Mouse (Mus musculus) retina, postnatal 7 days (tissue): ENCODE data around the gene Rbfox1.

ENCODE experiments used
- DNase-seq: peaks from one replicate; pipeline ENCODE4 v3.0.0-alpha.2; 2012; ENCODE audit warnings: low read depth, low spot score

Gene Rbfox1

DNA sequence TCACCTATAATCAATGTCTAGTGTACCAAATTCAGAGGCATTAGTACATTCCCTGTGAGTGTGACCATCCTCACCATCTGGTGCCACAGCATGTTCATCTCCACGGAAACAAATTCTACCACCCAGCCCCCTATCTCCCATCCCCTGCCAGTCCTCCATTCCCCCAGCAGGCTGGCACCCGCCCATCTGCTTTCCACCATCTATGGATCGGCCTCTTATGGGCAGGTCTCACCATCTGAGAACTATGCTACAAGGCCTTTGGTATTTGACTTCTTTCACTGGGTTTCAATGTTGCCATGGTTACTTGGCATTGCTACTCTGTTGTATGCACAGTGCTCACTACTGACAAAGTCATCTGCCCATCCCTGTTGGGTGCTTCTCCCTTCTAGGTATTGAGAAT lies 1340.8 kb downstream of the Rbfox1 start:
- DNase-seq: no peak

DNA sequence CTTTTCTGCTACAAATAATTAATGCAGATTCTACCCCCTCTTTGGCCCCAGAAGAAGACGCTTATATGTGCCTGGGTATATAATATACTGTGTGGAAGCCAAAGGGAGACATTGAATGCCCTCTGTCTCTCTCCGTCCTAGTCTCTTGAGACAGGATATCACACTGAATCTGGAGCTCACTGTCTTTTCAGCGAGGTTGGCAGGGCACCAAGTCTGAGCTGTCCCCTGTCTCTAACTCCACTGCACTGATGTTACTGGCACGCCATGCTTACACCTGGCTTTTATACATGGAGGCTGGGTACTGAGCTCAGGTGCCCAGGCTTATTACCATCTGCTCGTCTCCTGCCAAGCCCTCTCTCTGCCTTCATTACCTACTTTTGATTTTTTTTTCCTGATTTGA lies 1343.1 kb downstream of the Rbfox1 start:
- no peak for DNase-seq

DNA sequence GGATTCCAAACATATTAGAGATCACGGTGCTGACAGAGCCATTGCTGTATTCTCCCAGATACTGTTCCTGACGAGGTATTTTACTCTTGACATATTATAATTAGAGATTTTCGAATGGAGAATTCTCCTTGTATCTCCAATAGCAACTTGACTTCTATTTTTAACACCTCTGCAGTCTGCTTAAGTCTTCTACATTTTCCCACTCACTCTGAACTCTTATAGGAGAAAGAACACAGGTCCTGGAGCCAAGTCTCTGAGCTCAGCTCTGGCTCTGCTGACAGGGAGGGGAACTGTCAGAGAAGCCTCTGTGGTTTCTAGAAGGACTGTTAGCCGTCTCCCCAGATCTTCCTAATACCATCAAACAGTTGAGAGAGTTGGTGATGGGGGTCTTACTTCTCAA lies 1344.1 kb downstream of the Rbfox1 start:
- DNase-seq: no peak

DNA sequence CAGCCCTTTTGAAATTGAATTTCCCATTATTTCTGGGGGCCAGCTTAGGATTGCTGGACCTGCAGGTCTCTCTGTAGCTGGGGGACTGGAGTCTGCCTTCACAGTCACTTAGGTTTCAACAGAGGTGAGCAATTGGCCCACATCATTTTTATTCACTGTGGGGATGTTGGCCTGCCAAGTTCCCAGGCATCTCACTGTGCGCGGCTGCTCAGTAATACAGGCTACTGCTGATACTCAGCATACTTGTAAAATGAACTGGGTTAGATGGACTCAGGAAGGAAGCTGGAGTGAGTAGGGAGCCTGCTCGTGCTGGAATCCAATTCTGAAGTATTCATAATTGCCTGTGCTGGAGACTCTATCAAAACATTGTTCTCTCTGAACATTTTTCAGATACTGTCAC lies 1356.5 kb downstream of the Rbfox1 start:
- DNase-seq: no peak

DNA sequence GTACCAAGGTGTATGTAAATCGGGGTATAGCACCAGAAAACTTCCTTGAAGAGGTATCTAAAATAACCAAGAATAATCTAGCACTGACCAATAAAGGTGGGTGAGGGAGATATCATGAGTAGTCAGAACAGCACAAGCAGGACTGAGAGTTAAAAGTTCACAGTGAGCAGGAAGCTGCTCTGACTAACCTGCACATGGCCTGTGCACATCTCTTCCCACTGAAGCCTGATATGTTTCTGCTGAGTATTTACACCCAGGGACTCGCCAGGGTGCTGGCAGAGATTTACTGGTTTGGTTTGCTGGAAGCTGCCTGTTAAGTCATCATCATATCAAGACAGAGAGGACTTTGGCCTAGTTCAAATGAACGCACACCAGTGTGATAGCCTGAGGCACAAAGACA lies 1357.3 kb downstream of the Rbfox1 start:
- DNase-seq: no peak

DNA sequence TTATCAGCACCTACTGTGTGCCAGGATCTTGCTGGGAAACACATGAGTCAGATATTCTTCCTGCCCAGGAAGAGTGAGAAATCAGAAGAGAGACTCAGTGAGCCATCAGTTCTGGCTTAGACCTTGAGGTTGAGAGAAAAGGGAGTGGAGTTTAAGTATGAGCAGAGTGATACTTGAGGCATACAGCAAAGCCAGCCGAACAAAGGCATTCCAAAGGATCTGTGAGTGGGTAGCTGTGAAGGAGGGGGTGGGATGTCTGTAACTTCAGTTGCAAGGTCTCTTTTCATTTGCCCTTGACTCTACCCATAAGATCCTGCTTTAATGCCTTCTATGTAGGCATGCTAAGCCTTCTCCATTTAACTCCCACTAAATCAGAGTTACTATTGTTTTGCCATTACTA lies 1359.2 kb downstream of the Rbfox1 start:
- no peak for DNase-seq

DNA sequence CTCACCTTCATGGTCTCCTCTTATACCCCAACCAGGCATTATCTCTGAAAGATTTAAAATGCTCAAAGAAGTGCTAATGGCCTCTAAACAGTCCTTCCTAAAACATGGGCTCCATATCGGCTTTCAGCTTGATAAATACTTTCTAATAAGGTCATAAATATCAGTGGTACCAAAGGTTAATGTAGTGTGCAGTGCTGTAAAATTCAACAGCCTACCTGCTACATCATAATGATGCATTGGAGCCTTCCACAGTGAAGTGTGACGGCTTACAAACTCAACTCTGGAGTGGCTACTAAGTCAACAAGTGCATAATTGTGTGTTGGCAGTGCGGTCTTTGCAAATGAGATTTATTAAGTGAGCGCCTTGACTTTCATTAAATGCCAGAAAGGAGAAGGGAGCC lies 1366.5 kb downstream of the Rbfox1 start:
- no peak for DNase-seq

DNA sequence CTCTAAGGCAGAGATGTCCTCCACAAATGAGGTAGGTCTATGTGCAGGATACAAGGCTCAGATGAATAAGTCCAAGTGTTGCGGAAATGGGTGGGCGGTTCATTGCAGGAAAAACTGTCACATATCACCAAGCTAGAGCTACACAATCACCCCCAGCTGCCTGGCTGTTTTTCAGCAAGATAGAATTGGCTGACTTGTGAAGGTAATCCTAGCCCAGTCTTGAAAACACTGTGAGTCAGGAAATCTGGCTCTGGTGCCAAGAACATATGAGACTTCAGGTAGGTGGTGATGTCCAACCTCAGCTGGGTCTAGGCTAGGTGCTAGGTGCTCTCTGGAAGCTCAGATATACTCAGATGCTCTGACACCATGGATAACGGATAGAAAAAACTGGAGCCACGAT lies 1372.2 kb downstream of the Rbfox1 start:
- no peak for DNase-seq

DNA sequence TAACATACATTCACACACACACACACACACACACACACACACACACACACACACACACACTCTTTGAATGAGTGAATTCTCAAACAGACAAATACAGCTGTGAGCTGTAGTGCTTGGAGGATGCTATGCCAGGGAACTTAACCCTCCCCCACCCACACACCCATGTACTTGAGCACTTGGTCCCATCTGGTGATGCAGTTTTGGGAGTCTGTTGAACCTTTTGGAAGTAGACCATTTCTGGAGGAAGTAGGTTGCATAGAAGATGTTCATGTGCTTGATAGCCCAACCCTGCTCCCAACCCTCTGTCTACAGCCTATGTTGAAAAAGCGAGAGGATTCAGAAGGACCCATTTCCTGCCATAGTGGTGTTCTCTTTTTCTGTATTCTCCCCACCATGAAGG lies 1378.1 kb downstream of the Rbfox1 start:
- no peak for DNase-seq

DNA sequence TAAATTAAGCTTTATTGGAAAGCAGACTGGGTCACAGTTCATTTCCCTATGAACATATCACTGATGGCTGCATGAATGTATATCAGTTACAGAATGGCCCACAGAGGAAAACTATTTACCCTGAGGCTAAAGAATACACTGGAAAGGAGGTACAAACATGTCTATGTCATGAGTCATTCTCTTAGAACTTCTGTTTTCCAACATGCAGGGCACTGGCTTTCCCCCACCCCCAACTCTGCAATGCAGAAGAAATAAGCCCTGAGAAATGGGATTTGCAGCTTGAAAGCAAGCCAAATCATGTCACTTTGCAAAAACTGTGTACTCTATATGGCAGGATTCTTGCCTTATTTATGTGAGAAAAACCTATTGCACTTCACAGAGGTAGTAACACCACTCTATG lies 1380.6 kb downstream of the Rbfox1 start:
- no peak for DNase-seq

DNA sequence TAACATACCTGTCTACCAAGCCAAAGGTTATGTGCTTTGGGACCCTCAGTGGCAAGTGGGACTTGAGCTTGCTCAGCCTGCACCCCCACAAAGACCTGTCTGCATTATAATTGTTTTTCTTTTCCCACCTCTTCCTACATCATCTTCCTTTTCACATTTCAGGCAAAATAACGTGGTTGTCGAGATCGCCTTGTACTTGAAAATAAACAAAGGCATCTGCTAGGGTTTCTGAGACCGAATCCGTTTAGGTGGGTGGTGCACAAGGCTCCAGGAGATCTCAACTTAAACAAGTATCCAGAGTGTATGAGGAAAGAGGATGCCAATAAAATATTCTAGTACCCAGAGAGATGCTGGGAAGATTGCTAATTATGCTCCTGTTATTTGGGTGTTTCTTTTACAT lies 1390.3 kb downstream of the Rbfox1 start:
- no peak for DNase-seq

DNA sequence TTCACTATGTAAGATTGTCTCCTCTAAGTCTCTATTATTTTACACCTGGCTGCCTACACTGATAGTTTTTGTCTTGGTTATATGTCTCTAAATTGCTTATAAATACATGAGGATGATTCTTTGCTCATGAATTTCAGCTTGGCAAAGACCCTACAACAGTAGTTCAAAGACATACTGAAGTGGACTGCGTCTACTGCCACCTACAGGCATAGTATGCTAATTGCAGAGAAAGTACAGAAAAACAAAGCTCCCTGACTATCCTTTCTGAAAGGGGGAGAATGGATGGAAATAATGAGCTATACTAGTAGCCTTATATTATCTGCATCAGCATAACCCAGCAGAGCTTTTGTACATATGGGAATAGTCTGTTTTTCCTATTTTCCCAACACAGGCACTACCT lies 1390.7 kb downstream of the Rbfox1 start:
- DNase-seq: no peak

DNA sequence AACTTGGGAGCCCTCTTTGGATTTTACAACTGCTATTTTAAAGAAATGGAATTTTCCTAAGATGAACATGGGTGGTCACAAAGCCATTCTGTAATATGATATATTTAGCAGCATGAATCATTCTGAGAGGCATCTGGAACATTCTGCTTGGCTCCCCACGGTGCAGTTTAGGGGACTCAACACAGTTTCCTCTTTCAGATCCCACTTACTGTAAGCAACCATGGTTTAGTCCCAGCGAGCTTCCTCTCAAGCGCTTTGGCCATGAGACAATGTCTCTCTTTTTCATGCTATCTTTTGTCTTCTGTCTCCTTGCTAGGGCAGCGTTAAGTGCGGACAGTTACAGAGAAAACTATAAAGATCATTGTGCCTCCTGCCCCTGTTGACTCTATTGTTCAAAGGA lies 1394.4 kb downstream of the Rbfox1 start:
- no peak for DNase-seq

DNA sequence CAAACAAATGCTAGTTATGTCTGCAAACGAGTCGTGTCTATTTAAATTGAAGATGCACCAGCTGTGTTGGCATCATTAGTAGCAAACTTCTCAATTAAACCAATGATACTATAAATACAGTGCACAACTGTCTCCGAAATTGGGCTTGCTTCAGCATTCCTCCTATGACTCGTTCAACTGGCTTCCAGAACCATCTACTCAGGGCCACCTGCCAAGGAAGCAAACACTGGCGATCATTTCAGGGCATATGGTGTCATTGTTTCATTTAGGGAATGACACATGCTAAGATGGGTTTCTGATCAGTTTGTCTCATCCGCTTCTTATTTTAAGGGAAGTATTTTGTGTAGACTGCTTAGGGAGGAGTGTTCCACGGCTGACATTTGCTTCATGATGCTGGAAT lies 1397.1 kb downstream of the Rbfox1 start:
- no peak for DNase-seq

DNA sequence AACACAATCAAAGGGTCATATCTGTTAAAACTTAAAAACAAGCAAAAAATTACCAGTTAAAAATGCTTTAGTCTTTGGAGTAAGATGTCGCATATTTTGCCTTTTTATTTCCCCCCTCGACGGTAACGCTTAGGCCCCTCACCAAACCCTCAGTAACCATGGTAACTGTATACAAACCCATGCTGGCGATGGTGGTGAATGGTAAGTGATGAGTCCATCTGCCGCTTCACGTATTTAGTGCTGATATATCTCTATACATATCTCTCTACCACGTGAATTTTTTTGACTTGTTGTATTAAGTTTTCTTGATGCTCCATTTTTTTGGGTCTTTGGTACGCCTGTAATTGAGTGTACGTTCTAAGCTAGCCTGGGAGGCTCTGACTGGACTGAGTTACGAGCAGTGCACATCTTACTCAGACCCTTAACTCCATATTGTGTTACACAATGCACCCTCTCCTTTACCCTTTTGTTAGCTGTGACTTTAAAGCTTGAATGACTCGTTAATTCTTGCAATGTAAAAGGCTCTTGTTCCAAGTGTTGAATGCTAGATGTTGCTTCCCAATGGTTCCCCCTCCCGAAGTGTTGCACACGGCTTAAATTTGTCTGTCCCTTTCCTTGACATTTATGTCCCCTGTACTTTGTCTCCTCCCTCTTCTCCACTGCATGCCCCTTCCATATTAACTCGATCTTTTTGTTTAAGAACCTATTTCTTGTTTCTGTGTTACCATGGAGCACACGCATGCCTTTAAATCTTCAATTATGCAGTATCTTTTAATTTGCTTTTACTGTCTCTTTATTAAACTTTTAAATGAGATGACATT lies 1408.0 kb downstream of the Rbfox1 start:
- no peak for DNase-seq

DNA sequence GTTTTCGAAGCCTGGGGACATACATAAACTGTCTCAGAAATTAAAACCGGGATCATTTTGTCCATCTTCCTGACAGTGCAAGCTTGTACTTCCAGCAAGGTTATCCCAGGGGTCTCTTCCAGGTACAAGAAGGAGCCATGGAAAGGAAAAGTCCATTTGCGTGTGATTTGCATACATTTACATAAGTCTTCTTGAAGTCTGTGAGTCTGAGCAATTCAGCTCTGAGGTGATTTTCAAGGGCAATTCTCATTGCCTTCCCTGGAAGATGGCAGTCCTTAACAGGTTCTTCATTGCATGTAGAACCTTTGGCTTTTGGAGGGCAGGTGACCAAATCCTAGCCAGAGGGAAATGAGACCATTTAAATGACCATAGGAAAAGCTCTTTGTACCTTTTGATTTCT lies 1417.3 kb downstream of the Rbfox1 start:
- no peak for DNase-seq

DNA sequence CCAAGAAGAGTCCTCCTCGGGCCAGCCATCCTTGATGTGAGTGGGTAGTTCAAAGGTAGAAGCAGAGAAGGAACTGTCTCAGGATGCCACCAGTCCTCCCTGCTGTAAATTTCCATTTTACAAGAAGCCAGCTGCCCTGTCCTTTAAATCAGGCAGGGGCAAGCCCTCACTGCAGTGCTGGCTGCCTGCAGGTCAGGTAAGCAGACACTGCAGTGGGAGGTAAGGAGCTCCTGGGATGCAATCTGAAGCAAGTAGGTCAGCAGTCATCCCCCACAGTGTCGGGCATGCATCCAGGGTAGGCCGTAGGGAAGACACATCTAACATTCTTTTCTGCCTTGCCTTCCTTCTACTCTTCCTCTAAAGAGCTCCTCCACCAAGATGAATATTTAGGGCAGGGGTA lies 1444.0 kb downstream of the Rbfox1 start:
- no peak for DNase-seq

DNA sequence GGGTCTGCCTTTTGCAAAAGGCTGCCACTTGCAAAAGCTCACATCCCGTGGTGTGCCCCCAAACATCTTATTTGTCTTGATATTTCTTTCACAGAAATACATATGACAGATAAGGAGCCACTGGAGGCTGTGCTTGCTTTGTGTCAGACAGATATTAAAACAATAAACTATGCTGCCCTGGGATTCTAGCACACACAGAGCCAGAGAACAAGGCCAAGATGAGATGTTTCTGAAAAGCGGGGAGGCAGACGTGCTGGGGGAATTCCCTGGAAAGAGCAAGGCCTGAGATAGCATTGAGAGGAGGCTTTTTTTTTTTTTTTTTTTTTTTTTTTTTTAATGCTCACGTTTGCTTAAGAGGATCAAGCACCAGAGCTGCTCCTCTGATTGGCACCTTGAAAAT lies 1456.0 kb downstream of the Rbfox1 start:
- peak; percentile 16 for DNase-seq

DNA sequence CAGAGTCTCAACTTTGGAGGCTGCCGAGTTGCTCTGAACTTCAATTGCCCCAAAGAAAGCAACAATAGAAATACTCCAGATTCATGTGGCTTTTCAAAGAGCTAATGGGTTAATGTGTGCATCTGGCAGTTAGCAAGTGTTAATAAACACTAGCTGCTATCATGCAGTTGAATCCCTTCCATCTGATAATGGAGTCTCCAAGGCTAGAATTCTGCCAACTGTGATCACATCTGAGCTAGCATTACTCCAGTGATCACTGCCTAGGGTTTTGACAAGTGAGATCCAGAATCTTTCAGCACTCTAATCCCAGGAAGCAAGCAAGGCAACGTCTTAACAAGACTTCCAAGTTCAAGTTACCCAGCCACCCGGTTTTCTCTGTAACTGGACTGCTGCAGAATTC lies 1460.1 kb downstream of the Rbfox1 start:
- DNase-seq: no peak

DNA sequence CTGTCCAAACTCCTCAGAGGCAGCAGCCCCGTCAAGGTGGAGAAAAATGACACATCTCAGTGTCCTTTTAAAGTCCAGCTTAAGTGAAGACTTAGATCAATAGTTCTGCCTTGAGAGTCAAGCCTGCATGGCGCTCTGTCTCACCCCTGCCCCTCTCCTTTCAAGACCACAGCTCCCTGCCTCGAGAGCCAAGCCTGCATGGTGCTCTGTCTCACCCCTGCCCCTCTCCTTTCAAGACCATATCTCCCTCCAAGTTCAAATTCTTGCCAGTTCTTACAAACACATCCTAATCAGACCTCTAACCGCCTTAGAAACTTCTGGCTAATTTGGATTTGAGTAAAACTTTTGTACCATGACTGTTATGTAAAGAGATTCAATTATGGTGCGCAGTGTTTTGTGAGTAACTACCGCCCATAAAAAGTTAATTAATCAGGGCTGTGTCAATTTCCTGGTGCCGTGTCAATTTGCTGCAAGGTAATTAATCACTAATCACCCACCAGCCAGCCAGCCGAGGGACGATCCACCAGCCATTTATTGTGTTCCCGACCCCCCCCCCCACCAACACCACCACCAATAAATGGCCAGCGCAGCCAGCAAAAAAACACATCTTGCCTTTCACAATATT lies 1461.0 kb downstream of the Rbfox1 start:
- no peak for DNase-seq

DNA sequence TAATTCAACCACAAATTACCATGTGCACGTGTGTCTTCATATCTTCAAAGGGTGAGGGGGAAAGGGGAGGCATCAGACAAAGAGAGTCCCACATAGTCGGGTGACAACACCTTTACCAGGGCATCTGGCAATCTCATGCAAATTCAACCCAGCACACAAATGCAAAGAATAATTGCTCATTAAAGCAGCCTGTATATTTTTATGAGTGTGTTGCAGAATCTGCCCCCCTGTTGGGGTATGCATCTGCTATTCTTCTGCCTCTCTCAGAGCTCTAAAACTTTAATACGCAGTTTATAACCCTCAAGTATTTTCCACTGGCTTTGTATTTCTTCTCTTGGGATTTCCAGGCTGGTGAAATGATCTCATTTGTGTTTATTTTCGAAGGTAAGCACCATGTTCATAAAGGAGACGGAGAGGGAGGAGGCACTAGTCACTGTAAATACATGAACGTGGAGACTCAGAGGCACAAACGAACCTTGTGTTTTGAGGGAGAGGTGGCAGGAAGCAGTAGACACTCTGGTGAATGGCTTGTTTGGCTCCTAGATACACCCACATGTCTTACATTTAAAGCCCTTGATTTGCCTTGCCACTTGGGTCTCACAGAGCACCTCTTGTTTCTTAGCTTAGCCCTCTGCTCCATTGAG lies 1462.5 kb downstream of the Rbfox1 start:
- DNase-seq: no peak

DNA sequence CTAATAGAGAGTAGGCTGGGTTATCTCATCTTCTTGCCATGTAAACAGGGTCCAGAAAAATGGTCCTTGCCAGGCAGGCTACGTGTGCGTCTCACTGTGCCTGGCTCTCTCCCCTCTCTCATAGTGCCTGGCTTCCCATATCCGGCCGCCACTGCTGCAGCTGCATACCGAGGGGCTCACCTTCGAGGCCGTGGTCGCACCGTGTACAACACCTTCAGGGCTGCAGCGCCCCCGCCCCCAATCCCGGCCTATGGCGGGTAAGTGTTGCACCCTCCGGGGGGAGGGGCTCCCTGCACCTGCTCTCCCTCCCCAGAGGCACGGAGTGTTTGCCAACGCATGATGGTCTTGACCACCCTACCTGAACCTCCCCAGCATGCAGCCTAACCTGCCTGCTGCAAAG lies 1467.7 kb downstream of the Rbfox1 start:
- no peak for DNase-seq

DNA sequence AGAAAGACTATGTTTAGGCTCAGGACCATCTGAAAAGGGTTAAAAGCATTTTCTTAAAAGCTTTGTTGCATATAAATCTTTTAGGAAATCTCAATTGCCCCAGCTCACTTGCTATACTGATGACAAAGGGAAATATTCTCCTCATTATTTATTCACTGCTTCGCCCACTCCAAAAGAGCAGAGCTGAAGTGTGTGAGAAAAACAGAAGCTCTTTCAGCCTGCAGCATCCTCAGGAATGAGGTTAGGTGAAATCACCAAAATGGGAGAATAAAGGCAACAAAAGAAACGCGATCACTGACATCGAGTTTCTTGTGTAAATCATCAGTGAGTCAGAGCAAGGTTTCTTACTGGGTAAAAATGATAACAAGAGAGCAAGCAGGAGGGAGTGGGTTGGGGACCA lies 1469.0 kb downstream of the Rbfox1 start:
- DNase-seq: no peak
